Mouse (Mus musculus) midbrain, embryonic 12.5 days (tissue): ENCODE data around the gene Acta2. TPM values are rescaled to one million over a fixed set of nuclear protein-coding genes. Genes with fewer than 3 reads are reported as not detected.

ENCODE experiments used
- ATAC-seq: fragments of 200-750 bp; cut with Nextera tagmentation; 2 replicates; pipeline ENCODE4 v1.8.0; 2017; ENCODE audit warnings: low read depth, moderate TSS enrichment, moderate library complexity; ENCODE audit not compliant: low FRiP score
- H3K27ac ChIP-seq: fragments of 300-500 bp; sonication (generic); replicated peaks from 2 replicates; pipeline ENCODE4 v1.5.1; 2016; ENCODE audit warnings: mild to moderate bottlenecking
- H3K27me3 ChIP-seq: fragments of 300-500 bp; sonication (generic); 2 replicates; pipeline ENCODE4 v1.6.1; 2016; ENCODE audit warnings: mild to moderate bottlenecking
- H3K36me3 ChIP-seq: fragments of 300-500 bp; sonication (generic); 2 replicates; pipeline ENCODE4 v1.6.1; 2016
- H3K4me1 ChIP-seq: fragments of 300-500 bp; sonication (generic); 2 replicates; pipeline ENCODE4 v1.6.1; 2016
- H3K4me2 ChIP-seq: fragments of 300-500 bp; sonication (generic); replicated peaks from 2 replicates; pipeline ENCODE4 v1.6.1; 2016; ENCODE audit warnings: mild to moderate bottlenecking, moderate library complexity
- H3K4me3 ChIP-seq: fragments of 300-500 bp; sonication (generic); 2 replicates; pipeline ENCODE4 v1.5.1; 2016; ENCODE audit warnings: mild to moderate bottlenecking
- H3K9ac ChIP-seq: fragments of 300-500 bp; sonication (generic); replicated peaks from 2 replicates; pipeline ENCODE4 v1.6.1; 2016; ENCODE audit warnings: mild to moderate bottlenecking, moderate library complexity
- H3K9me3 ChIP-seq: fragments of 300-500 bp; sonication (generic); 2 replicates; pipeline ENCODE4 v1.6.1; 2016; ENCODE audit warnings: mild to moderate bottlenecking
- WGBS: fragments of 180-500 bp; shearing (Covaris S2); methylation state at CpG from one replicate; pipeline ENCODE4 v1.1.7; 2016; 5-methylcytosine and 5-hydroxymethylcytosine counted together
- polyA plus RNA-seq: library from polyadenylated mRNA; unstranded; fragments of >200 nt; fragmentation: Nextera tagmentation; extraction: Ambion mirVana; gene quantifications from 2 replicates; pipeline ENCODE4 v1.2.1, GENCODE M21; 2016

Acta2 gene
- polyA plus RNA-seq, 1 experiment from 2014 or later: 79.9 TPM

DNA sequence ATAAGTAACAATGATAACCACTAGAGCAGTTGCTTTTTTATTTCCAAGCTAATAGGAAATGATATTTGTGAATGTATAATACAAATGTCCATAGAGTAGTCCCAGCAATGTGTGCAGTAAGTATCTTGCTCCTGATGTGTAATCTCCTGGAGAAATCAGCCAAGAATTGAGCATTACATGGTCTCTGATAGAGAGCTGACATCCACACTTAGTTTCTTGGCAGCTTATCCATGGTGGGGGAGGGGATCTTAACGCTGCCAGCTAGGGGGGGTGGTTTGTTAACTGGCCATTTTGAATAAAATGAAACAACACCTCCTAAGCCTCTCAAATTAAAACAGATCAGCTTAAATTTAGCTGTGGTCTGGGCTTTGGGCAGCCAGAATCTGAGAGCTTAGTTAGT, 13.6 kb upstream of the Acta2 start:
- no peak for ATAC-seq

GRCm38 (mm10) chr19:34265604-34266193, 10.3 kb upstream of the Acta2 start:
- H3K4me3 ChIP-seq: no peak overlapping the region
- no peak overlapping the region for H3K9ac ChIP-seq
- no peak overlapping the region for H3K27ac ChIP-seq
- no peaks in the 10 kb centered on the region for H3K27me3 ChIP-seq
- no peaks in the 10 kb centered on the region for H3K4me1 ChIP-seq
- H3K4me2 ChIP-seq: no peak overlapping the region
- ATAC-seq: no peak
- no peaks in the 10 kb centered on the region for H3K36me3 ChIP-seq
- 73% methylated on average over 5 of the region's 5 CpGs for WGBS
- H3K9me3 ChIP-seq: no peaks in the 10 kb centered on the region

More for the DNA sequence above, 13.6 kb upstream of the Acta2 start:
- no peaks in the 10 kb centered on the region for H3K4me1 ChIP-seq
- no peak overlapping the region for H3K9ac ChIP-seq
- no peaks in the 10 kb centered on the region for H3K36me3 ChIP-seq
- 70% methylated on average over 1 of the region's 1 CpGs for WGBS
- no peak overlapping the region for H3K27ac ChIP-seq
- H3K27me3 ChIP-seq: no peaks in the 10 kb centered on the region
- H3K4me3 ChIP-seq: no peak overlapping the region
- H3K9me3 ChIP-seq: no peaks in the 10 kb centered on the region
- H3K4me2 ChIP-seq: no peak overlapping the region

DNA sequence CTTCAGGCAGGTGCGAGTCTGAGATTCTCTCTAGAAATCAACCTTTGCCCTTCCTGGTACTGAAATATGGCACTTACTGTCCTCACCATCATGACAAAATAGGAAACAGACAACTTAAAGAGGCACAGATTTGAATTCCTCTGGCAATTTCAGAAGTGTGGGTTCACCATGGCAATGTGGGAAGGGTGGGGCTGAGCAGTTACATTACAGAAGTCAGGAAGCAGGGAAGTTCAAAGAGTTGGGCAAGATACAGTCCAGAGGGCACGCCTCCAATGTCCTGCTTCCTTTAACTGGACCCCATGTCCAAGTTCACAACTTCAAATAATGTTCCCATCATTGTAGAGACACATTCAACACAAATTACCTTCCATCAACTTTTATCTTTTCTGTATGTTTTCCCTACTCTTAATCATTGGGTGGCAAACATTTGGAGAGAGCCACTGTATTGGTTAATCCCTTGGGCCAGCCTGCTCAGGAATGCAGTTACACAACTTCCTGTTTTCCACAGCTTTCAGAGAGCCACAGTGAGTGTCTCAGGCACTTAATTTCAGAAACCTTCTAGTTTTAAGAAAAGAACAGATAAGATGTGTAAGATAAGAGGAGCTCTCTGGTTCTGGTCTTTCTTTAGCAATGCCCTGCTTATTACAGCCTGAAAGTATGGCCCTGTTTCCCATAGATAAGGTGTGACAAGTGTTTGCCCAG, 7.0 kb upstream of the Acta2 start:
- no peak for ATAC-seq
- WGBS: 84% methylated on average over 2 of the region's 2 CpGs

GRCm38 (mm10) chr19:34256936-34257335, 1.5 kb upstream of the Acta2 start:
- Histone ChIP-seq H3K4me1 (no peaks in the 10 kb centered on the region), H3K9me3 (no peaks in the 10 kb centered on the region), H3K27me3 (no peaks in the 10 kb centered on the region), H3K4me2 (no peak overlapping the region), H3K9ac (no peak overlapping the region), H3K36me3 (no peaks in the 10 kb centered on the region), H3K4me3 (no peak overlapping the region), H3K27ac (no peak overlapping the region)
- ATAC-seq: no peak
- 86% methylated on average over 2 of the region's 2 CpGs for WGBS

More for the DNA sequence above, 7.0 kb upstream of the Acta2 start:
- no peaks in the 10 kb centered on the region for H3K27me3 ChIP-seq
- H3K9me3 ChIP-seq: no peaks in the 10 kb centered on the region
- H3K4me1 ChIP-seq: no peaks in the 10 kb centered on the region
- no peaks in the 10 kb centered on the region for H3K36me3 ChIP-seq
- no peak overlapping the region for H3K4me3 ChIP-seq
- H3K27ac ChIP-seq: no peak overlapping the region
- H3K9ac ChIP-seq: no peak overlapping the region
- H3K4me2 ChIP-seq: no peak overlapping the region

GRCm38 (mm10) chr19:34256149-34256548, 759 bp upstream of the Acta2 start:
- Histone ChIP-seq H3K36me3 (no peaks in the 10 kb centered on the region), H3K4me1 (no peaks in the 10 kb centered on the region), H3K4me3 (no peak overlapping the region), H3K4me2 (no peak overlapping the region), H3K27ac (no peak overlapping the region), H3K9ac (no peak overlapping the region), H3K27me3 (no peaks in the 10 kb centered on the region), H3K9me3 (no peaks in the 10 kb centered on the region)
- 81% methylated on average over 5 of the region's 5 CpGs for WGBS
- no peak for ATAC-seq

DNA sequence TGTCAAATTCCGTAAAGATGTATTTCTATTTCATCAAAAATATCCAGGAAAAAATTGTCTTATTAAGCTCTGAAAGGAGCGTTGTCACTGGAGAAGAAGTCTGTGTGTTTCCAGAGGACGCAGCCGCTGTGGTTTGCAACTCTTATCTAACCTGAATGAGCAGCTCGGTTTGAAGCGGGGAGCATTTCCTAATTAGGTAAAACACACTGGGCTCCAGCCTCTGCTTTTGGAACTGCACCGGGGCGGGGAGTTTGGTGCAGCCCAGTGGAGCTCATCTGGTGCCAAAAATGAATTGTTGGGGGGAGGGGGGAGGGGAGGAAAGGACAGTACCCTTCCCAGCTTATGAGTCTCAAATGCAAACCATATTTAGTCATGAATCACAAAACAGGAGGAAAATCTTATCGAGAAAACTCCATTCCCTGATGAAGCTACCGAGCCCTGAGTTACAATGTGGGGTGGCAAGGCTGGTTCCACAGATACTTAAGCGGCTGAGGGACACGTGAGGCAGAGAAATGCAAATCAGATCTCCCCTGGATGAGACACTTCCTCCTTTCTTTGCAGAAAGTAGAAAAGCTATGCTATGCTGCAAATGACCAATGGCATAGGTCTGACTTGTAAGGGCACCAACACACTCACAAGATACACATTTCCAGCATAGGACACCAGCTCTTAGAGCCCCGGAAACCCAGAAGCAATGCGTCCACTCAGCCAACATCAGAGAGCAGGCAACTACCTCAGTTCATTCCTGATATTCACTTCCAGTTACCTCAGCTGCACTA, 1.1 kb downstream of the Acta2 start:
- 53% methylated on average over 14 of the region's 14 CpGs for WGBS
- H3K4me2 ChIP-seq: no peak overlapping the region

GRCm38 (mm10) chr19:34252450-34252849, 2.9 kb downstream of the Acta2 start:
- no peak overlapping the region for H3K9ac ChIP-seq
- WGBS: 83% methylated on average over 9 of the region's 9 CpGs
- no peaks in the 10 kb centered on the region for H3K4me1 ChIP-seq
- no peak overlapping the region for H3K27ac ChIP-seq
- no peak overlapping the region for H3K4me2 ChIP-seq
- no peak overlapping the region for H3K4me3 ChIP-seq
- ATAC-seq: no peak
- no peaks in the 10 kb centered on the region for H3K27me3 ChIP-seq
- no peaks in the 10 kb centered on the region for H3K36me3 ChIP-seq
- no peaks in the 10 kb centered on the region for H3K9me3 ChIP-seq

More for the DNA sequence above, 1.1 kb downstream of the Acta2 start:
- H3K4me3 ChIP-seq: no peak overlapping the region
- H3K4me1 ChIP-seq: no peaks in the 10 kb centered on the region
- H3K9ac ChIP-seq: no peak overlapping the region
- no peaks in the 10 kb centered on the region for H3K27me3 ChIP-seq
- no peaks in the 10 kb centered on the region for H3K9me3 ChIP-seq
- no peaks in the 10 kb centered on the region for H3K36me3 ChIP-seq
- no peak for ATAC-seq
- H3K27ac ChIP-seq: no peak overlapping the region

- WGBS: 88% methylated on average over 2 of the region's 2 CpGs
- H3K4me1 ChIP-seq: no peaks in the 10 kb centered on the region
- no peaks in the 10 kb centered on the region for H3K27me3 ChIP-seq
- H3K4me2 ChIP-seq: no peak overlapping the region
- no peaks in the 10 kb centered on the region for H3K36me3 ChIP-seq
- no peak overlapping the region for H3K4me3 ChIP-seq
- H3K27ac ChIP-seq: no peak overlapping the region
- H3K9me3 ChIP-seq: no peaks in the 10 kb centered on the region
- H3K9ac ChIP-seq: no peak overlapping the region
- no peak for ATAC-seq
Observed at GRCm38 (mm10) chr19:34251900-34252299, 3.5 kb downstream of the Acta2 start.

DNA sequence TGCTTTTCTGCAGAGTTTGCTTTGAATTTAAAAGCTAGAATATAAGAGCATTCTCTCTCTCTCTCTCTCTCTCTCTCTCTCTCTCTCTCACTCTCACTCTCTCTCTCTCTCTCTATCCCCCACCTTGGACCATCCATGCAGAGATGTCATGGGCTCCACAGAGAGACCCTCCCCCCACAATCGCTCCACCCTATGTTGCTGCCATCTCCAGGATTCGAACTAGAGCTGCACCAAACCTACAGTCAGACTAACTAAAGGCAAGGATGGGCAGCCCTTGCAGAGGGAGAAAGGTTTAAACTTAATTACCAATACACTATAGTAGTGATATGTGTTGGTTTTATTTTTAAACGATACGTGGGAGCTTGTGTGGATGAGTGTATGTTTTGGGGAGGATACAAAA, 4.8 kb downstream of the Acta2 start:
- no peak overlapping the region for H3K4me2 ChIP-seq
- no peaks in the 10 kb centered on the region for H3K9me3 ChIP-seq
- H3K27ac ChIP-seq: no peak overlapping the region
- H3K27me3 ChIP-seq: no peaks in the 10 kb centered on the region
- H3K36me3 ChIP-seq: no peaks in the 10 kb centered on the region
- WGBS: 82% methylated on average over 4 of the region's 4 CpGs
- H3K9ac ChIP-seq: no peak overlapping the region
- no peaks in the 10 kb centered on the region for H3K4me1 ChIP-seq
- ATAC-seq: no peak
- no peak overlapping the region for H3K4me3 ChIP-seq

DNA sequence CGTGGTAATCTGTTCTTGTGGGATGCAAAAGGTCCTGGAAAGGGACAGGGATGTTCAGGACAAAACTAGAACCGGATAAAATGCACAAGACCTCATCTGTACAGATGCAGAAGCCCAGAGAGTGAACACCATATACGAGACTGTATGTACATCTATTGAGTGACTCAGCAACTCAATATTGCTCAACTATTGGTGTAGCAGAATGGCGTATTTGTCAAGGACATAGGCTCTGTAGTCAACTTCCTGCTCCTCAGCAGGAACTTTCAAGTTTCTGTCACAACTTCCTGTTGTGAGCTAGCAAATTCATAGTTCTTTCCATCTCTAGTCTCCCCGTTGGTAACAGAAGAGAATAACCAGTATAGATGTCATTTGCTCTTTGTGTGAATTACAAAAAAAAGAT, 6.8 kb downstream of the Acta2 start:
- no peak overlapping the region for H3K4me2 ChIP-seq
- no peaks in the 10 kb centered on the region for H3K27me3 ChIP-seq
- no peaks in the 10 kb centered on the region for H3K36me3 ChIP-seq
- H3K4me1 ChIP-seq: no peaks in the 10 kb centered on the region
- H3K4me3 ChIP-seq: no peak overlapping the region
- H3K27ac ChIP-seq: no peak overlapping the region
- WGBS: 81% methylated on average over 5 of the region's 5 CpGs
- H3K9me3 ChIP-seq: no peaks in the 10 kb centered on the region
- H3K9ac ChIP-seq: no peak overlapping the region
- no peak for ATAC-seq

GRCm38 (mm10) chr19:34244056-34244455, 11.3 kb downstream of the Acta2 start:
- no peak overlapping the region for H3K9ac ChIP-seq
- no peak overlapping the region for H3K4me2 ChIP-seq
- no peaks in the 10 kb centered on the region for H3K36me3 ChIP-seq
- no peaks in the 10 kb centered on the region; the same call in 1 of the 2 replicates for H3K27me3 ChIP-seq
- H3K27ac ChIP-seq: no peak overlapping the region
- H3K4me3 ChIP-seq: no peak overlapping the region
- no peaks in the 10 kb centered on the region for H3K4me1 ChIP-seq
- H3K9me3 ChIP-seq: no peaks in the 10 kb centered on the region
- no peak for ATAC-seq
- WGBS: 21% methylated on average over 6 of the region's 6 CpGs

- Histone ChIP-seq H3K27me3 (no peaks in the 10 kb centered on the region; the same call in 1 of the 2 replicates), H3K27ac (no peak overlapping the region)
Observed at GRCm38 (mm10) chr19:34242925-34243324, 12.5 kb downstream of the Acta2 start.

More at GRCm38 (mm10) chr19:34242925-34243324, 12.5 kb downstream of the Acta2 start:
- no peak overlapping the region for H3K4me3 ChIP-seq
- no peak for ATAC-seq
- no peak overlapping the region for H3K4me2 ChIP-seq
- H3K9ac ChIP-seq: no peak overlapping the region
- no peaks in the 10 kb centered on the region for H3K36me3 ChIP-seq
- no peaks in the 10 kb centered on the region for H3K9me3 ChIP-seq
- H3K4me1 ChIP-seq: no peaks in the 10 kb centered on the region
